In genomic region chr2:158735340-158735739, GRCm38 (mm10) we compare ENCODE assay signal across 14 mouse cellular contexts. TPM values are rescaled to one million over a fixed set of nuclear protein-coding genes. Genes with fewer than 3 reads are reported as not detected.
DNase-seq lines count a peak whose midpoint lies in the region; TF ChIP-seq lines count a peak whose summit lies in the region.
"Had no signal": no experiment of that assay in that cellular context is flagged by ENCODE, and none has a peak within 500 bp of the region (broad histone marks: within the 10 kb centered on the region; RNA-seq: fewer than 3 reads in every experiment).

No protein-coding gene starts in this region.

- intact Hi-C loops in heart, postnatal 25 days (cut with DNase I), result loop anchor here (2.0 kb wide), 1 partner anchor 63 kb away; no protein-coding TSS in a partner anchor

- no peak overlapping the region for H3K4me3 ChIP-seq in spleen, adult 2 months (ENCODE audit: extremely low read depth, insufficient read depth, insufficient read length)
- H3K4me3 ChIP-seq in hindbrain, embryonic 10.5 days, result no peak overlapping the region
- H3K4me3 ChIP-seq: embryonic facial prominence, embryonic 12.5 days; forebrain, embryonic 13.5 days; midbrain, embryonic 13.5 days had no signal

- 19% methylated on average over 8 of the region's 8 CpGs for WGBS in spleen, adult 2 months
- WGBS in hindbrain, embryonic 10.5 days, result 93% methylated on average over 8 of the region's 8 CpGs

- peak; percentile 14; the same call in 1 of the 2 replicates for TF ChIP-seq POLR2A in spleen, adult 2 months (IDR thresholded peaks at IDR 0.05; ENCODE audit: low read depth, low read length)

- no peak for TF ChIP-seq CTCF in spleen, adult 2 months (IDR thresholded peaks at IDR 0.05; ENCODE audit: extremely low read depth, insufficient read depth, insufficient read length, insufficient replicate concordance)

- DNase-seq in heart, adult 11 months, result peak; percentile 94
- no peak for DNase-seq in heart, postnatal 25 days (ENCODE audit: low spot score)
- DNase-seq in spleen, adult 12 weeks (ENCODE audit: low spot score), result peak; percentile 40
- no peak for DNase-seq in spleen, postnatal 14 days (ENCODE audit: low spot score in 2 of 2)
- DNase-seq in spleen, adult 2 months (ENCODE audit: low read depth in 1 of 2, low spot score in 2 of 2), result peak; percentile 71 to 80
- DNase-seq in hindbrain, embryonic 10.5 days (ENCODE audit: low spot score), result no peak
- no peak for DNase-seq in cerebellum, adult 11 months
- no peak for DNase-seq in layer of hippocampus, adult 9-10 months (ENCODE audit: low spot score)
- DNase-seq: adrenal gland, adult 8-10 months; cerebellum, adult 2 months; kidney, postnatal 36 days had no signal

- H3K27me3 ChIP-seq in spleen, adult 2 months (ENCODE audit: control insufficient read depth, insufficient read depth, low read length), result no peaks in the 10 kb centered on the region
- H3K27me3 ChIP-seq in hindbrain, embryonic 10.5 days (ENCODE audit: insufficient read depth, poor library complexity, severe bottlenecking), result no peaks in the 10 kb centered on the region; the same call in 1 of the 2 replicates
- H3K27me3 ChIP-seq: embryonic facial prominence, embryonic 12.5 days; forebrain, embryonic 13.5 days; midbrain, embryonic 13.5 days had no signal

- no peaks in the 10 kb centered on the region for H3K36me3 ChIP-seq in spleen, adult 2 months (ENCODE audit: control insufficient read depth, insufficient read depth, low read length)
- no peaks in the 10 kb centered on the region for H3K36me3 ChIP-seq in hindbrain, embryonic 10.5 days
- H3K36me3 ChIP-seq: embryonic facial prominence, embryonic 12.5 days; midbrain, embryonic 13.5 days had no signal

- peaks cover 3% of the 10 kb centered on the region; the same call in 1 of the 2 replicates for H3K9me3 ChIP-seq in hindbrain, embryonic 10.5 days
- H3K9me3 ChIP-seq: embryonic facial prominence, embryonic 12.5 days; forebrain, embryonic 13.5 days; midbrain, embryonic 13.5 days had no signal

- H3K4me1 ChIP-seq in spleen, adult 2 months (ENCODE audit: control insufficient read depth, insufficient read depth, insufficient read length), result peaks cover 40% of the 10 kb centered on the region
- peaks cover 21% of the 10 kb centered on the region for H3K4me1 ChIP-seq in hindbrain, embryonic 10.5 days (replicated peaks)
- H3K4me1 ChIP-seq: embryonic facial prominence, embryonic 12.5 days; forebrain, embryonic 13.5 days had no signal

- H3K27ac ChIP-seq in spleen, adult 2 months (ENCODE audit: insufficient read depth, low read length), result peak overlapping the region; percentile 99
- H3K27ac ChIP-seq in hindbrain, embryonic 10.5 days, result no peak overlapping the region
- H3K27ac ChIP-seq: embryonic facial prominence, embryonic 12.5 days; forebrain, embryonic 13.5 days; midbrain, embryonic 13.5 days had no signal

RNA-seq across cellular contexts. Expression of gene Fam83d, which starts 32.6 kb away (rescaled TPM):
- total RNA-seq in heart, postnatal 25 days (2021), result 1 to 10 TPM in 1 of 2 experiments, under 1 TPM in 1; 0.75 to 1.1 TPM
- 2.9 and 5.5 TPM in 2 replicates for polyA plus RNA-seq in spleen, adult 2 months (2012; rRNA removed)
- 46.8 and 48.8 TPM in 2 replicates for polyA plus RNA-seq in hindbrain, embryonic 10.5 days (2016; fragmentation: Nextera tagmentation; extraction: Ambion mirVana)

RNA-seq across cellular contexts. Expression of gene Dhx35, which starts 59.3 kb away (rescaled TPM):
- 10 to 100 TPM; 16.2 to 17.8 TPM for total RNA-seq in heart, postnatal 25 days (2021)
- polyA plus RNA-seq in spleen, adult 2 months (2012; rRNA removed), result 19.7 and 20.3 TPM in 2 replicates
- 16.4 and 17.9 TPM in 2 replicates for polyA plus RNA-seq in hindbrain, embryonic 10.5 days (2016; fragmentation: Nextera tagmentation; extraction: Ambion mirVana)

Comparison
In these comparisons a context has a peak if more than half of its experiments do, and no peak if none do; other contexts are left out.
1. DNase-seq: peak in heart, adult 11 months (single experiment), spleen, adult 12 weeks (single experiment) and spleen, adult 2 months (2 of 2); none in heart, postnatal 25 days (single experiment), spleen, postnatal 14 days (0 of 2), hindbrain, embryonic 10.5 days (single experiment), cerebellum, adult 11 months (single experiment) and layer of hippocampus, adult 9-10 months (single experiment).